Mouse (Mus musculus): ENCODE results near the gene Dnajb4. TPM values are rescaled to one million over a fixed set of nuclear protein-coding genes. Genes with fewer than 3 reads are reported as not detected.
"Not testable (repeated sequence)": the region's sequence is repeated elsewhere in the genome, so short reads cannot be mapped to it uniquely, and the experiment has no call there.

Dnajb4 gene
- polyA plus RNA-seq, 1 experiment: 3.5 TPM

DNA sequence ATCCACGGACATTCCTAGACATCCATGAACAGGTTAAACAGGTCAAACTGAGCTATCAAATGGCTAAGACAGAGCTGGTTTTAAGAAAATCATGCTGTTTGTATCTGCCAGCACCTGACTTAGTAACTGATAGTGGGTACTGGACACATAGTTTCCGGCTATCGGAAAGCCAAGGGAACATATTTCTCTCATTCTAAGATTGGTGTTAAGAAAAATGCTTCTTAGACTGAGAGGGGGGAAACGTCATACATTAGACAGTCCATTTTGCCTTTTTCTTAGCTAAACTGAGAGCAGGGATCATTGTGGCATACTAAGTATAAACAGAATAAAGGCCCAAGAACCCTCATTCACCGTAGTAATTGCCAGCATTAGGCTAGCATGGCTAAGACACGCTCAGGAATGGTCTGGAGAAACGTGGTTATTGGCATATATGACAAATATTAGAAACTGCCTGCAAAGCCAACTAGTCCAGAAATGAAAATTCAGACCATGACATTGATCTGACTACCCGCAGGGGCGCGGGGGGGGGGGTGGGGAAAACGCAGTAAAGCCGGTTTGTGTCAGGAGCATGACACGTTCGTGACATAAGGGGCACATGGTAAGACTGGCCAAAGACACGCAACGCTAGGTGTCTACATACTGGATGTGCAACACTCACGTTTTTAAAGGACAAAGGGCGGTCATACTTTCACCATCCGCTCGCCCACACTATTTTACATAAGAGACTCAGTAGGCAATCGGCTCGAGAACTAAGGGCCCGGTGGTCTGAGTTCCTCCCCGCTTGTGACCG lies 730 bp downstream of the Dnajb4 start:
- DNase-seq (ENCODE audit: low read depth, low spot score): no peak
- 1% methylated on average over 25 of the region's 25 CpGs for WGBS

DNA sequence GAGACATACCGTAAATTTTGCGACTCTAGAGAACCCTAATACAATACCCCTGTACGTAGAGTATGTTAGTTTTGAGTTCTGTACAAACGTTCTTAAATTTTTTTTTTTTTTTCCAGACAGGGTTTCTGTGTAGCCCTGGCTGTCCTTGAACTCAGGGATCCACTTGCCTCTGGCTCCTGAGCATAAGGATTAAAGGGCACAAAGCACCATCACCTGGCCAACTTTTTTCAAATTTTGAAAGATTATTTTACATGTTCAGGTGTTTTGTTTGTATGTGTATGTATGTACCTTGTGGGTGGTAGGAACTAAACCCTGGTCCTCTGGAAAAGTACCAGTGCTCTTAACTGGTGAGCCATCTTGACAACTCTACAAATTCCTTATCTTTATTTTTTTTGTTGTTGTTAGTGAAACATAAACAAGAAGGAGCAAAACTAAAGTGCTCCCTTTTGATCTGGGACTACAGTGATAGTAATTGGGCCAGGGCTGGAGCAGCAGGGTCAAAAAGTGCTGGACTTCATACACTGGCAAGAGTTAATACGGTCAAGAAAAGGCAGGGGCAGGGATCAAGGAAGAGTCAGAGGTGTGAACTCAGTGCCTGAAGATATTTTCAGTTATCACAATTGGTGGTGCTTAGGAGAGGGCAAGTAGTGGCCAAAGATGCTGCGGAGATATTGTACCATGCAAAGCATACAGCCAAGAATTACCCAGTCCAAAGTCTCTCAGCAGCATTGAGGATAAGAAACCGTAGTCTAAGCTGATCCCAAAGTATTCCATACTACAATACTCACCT lies 1.8 kb downstream of the Dnajb4 start:
- 70% methylated on average over 7 of the region's 7 CpGs for WGBS
- DNase-seq (ENCODE audit: low read depth, low spot score): no peak

DNA sequence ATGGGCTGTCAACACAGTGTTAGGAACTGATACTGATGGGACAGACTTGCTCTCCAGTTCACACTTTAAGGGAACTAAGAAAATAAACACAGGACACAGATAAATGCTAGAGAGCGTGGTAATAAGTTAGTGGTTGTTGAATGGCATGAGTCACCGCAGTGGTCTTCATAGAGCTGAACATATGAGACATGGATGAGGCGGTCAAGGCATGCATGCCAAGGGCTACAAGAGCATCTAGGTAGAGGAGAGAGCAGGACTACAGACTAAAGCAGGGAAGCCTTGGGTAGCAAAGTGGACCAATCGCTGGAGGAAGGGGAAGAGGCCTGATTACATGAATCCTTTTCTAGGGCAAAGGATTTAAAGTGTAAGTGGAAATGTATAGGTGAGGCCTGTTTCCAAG lies 2.9 kb downstream of the Dnajb4 start:
- 98% methylated on average over 4 of the region's 4 CpGs for WGBS
- no peak for DNase-seq (ENCODE audit: low read depth, low spot score)

DNA sequence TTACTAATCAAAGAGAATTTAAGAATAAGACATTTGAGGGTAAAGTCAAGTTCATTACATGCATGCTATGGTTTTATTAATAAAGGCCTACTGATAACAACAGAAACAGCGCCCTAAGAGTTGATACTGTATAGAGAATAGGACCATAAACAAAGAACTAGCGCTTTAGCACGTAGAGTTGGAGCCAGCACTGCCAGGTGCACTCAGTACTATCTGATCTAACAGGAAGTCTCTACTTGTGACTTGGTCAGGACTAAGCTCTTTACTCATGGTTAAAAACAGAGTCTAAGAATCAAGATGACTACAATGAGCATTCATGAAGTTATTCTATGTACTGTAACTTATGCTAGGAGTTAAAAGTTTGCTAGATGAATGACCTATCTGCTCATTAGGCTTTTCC lies 5.5 kb downstream of the Dnajb4 start:
- no peak for DNase-seq (ENCODE audit: low read depth, low spot score)
- WGBS: 40% methylated on average over 3 of the region's 3 CpGs

DNA sequence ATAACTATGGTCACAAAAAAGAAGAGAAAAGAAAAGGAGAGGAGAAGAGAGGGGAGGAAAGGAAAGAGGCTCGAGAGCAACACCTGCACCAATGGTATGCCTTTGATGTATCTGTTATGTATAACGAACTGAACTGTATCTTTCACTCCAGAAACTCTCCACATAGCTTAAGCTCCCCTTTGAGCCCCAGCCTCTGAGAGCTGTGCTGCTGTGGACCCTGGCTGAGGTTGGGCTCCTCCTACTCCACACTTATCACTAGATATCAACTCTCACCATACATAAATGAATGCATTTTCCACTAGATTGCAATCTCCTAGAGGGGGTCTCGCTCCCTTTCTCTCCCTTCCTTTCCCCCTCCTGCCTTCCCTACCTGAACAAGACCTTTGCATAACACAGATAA lies 6.1 kb downstream of the Dnajb4 start:
- DNase-seq (ENCODE audit: low read depth, low spot score): no peak
- 79% methylated on average over 3 of the region's 3 CpGs for WGBS

DNA sequence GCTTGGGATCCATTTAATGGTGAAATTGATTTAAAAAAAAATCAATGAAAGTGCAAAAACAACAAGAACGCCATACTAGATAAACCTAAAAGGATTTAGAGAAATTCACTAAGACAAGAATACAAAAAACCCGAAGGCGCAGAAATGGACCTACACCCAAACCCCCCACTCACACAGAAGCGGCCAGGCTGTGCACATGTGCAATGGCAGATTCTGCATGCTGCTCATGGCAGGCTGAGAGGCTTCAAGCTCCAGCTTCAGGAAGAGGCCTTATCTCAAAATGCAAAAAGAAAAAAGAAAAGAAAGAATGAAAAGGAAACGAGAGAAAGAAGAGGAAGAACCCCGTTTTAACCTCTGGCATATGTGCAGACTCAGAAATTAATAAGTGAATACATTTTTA lies 6.7 kb downstream of the Dnajb4 start:
- WGBS: 91% methylated on average over 6 of the region's 6 CpGs
- no peak for DNase-seq (ENCODE audit: low read depth, low spot score)

DNA sequence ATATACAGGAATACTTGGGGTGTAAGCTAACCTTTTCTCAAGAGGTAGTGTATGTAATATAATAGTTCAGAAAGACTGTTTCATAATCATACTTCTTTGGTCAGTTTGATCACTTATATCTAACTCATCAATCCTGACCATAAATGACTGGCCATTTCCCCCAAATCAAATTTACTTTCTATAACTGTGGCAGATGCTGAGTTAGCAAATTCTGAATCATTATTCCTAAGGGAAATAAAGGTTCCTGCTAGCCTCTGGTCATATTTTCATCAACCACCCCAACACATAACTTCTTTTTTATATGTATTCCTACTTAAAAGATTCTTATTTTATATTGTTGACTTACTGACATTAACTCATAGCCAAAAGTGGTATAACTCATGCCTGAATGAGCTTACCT lies 7.2 kb downstream of the Dnajb4 start:
- DNase-seq (ENCODE audit: low read depth, low spot score): no peak

DNA sequence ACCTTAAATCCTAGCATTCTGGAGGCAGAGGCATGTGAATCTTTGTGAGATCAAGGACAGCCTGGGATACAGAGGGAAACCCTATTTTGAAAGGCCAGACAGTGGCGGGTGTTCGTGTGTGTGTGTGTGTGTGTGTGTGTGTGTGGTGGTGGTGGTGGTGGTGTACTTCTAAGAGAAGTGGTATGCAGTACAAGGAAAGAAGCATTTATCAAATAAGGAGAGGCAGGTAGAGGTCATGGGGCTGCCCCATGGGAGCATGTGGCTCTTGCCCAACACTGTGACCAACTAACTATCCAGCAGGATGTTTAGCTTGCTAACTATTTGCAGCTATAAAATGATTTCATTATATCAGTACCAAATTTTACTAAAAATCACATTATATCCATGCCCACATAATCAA lies 8.5 kb downstream of the Dnajb4 start:
- WGBS: 86% methylated on average over 2 of the region's 2 CpGs
- no peak for DNase-seq (ENCODE audit: low read depth, low spot score)

DNA sequence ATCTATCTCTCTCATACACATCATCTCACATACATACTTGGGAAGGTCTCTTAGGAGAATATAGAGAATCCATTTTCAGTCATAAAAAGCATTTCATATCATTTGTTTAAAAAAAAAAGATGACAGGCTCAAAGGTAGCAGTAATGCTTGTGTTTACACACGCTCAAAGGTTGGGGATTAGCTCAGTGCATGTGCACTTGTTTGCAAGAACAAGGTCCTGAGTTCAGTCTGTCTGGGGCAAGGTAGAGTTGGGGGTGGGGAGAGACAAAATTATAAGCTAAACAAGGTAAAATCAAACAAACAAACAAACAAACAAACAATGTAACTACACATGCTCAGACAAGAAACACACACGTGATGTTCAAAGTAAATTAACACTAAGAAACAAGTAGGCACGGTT lies 8.9 kb downstream of the Dnajb4 start:
- WGBS: 69% methylated on average over 3 of the region's 3 CpGs

DNA sequence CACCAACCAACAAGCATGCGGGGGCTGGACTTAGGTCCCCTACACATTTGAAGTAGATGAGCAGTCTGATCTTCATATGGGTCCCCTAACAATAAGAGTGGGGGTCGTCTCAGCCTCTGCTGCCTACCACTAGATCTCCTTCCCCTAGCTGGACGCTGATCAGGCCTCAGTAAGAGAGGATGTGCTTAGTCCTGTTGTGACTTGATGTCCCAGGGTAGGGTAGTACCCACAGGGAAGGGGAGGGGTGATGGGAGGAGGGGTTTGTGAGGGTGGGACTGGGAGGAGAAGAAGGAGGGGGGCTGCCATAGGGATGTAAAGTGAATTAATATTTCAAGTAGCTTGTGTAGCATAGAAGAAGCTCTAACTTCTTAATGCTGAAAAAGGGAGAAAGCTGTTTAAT lies 11.0 kb downstream of the Dnajb4 start:
- no peak for DNase-seq (ENCODE audit: low read depth, low spot score)
- WGBS: 79% methylated on average over 3 of the region's 3 CpGs

More for the DNA sequence above, 8.9 kb downstream of the Dnajb4 start:
- DNase-seq (ENCODE audit: low read depth, low spot score): no peak

DNA sequence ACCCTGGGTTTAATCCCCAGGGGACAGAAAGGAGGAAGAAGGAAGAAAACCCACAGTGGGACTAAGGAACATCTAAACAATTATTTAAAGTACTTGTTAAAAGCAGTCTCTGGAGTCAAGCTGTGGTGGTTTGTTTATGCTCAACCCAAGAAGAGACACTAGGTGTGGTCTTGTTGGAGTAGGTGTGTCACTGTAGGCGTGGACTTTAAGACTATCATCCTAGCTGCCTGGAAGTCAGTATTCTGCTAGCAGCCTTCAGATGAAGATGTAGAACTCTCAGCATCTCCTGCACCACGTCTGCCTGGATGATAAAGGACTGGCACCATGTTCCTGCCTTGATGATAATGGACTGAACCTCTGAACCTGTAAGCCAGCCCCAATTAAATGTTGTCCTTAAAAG lies 12.9 kb downstream of the Dnajb4 start:
- not testable (repeated sequence) for DNase-seq (ENCODE audit: low read depth, low spot score)
- WGBS: 32% methylated on average over 2 of the region's 2 CpGs

DNA sequence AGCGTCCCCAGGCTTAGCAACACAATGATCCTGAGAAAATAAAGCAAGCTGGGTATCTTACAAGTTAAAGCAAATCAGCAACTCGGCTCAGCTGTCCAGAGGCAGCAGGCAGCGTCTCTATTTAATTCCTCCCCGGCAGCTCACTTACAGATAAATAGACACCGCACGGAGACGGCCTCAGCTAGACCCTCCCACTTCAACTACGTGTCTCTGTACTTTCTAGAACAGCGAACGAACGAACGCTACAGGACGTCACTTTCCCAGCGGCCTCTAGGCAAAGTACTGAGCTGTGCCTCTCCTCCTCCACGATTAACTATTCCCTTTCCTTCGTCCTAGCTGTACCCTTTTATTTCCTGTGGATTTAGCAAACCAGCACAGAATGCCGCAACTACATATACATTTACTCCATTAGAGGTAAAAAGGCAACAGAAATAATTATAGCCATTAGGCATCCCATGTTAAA lies 16.4 kb downstream of the Dnajb4 start:
- peak; percentile 95 for DNase-seq (ENCODE audit: low read depth, low spot score)
- under 1% methylated on average over 17 of the region's 17 CpGs for WGBS

DNA sequence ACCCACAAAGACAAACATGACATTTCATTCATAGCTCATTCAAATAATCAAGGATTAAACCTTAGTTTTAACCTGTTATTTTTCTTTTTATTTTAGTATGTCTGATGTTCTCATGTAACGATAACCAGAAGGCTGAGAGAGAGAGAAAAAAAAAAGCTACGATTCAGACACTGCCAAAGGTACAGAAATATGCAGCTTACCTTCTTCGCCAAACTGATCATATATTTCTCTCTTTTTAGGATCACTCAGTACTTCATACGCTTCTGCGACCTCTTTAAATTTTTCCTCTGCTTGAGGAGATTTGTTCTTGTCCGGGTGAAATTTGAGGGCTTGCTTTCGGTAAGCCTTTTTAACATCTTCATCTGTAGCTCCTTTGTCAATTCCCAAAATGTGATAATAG lies 16.9 kb downstream of the Dnajb4 start:
- under 1% methylated on average over 7 of the region's 7 CpGs for WGBS
- no peak for DNase-seq (ENCODE audit: low read depth, low spot score)

DNA sequence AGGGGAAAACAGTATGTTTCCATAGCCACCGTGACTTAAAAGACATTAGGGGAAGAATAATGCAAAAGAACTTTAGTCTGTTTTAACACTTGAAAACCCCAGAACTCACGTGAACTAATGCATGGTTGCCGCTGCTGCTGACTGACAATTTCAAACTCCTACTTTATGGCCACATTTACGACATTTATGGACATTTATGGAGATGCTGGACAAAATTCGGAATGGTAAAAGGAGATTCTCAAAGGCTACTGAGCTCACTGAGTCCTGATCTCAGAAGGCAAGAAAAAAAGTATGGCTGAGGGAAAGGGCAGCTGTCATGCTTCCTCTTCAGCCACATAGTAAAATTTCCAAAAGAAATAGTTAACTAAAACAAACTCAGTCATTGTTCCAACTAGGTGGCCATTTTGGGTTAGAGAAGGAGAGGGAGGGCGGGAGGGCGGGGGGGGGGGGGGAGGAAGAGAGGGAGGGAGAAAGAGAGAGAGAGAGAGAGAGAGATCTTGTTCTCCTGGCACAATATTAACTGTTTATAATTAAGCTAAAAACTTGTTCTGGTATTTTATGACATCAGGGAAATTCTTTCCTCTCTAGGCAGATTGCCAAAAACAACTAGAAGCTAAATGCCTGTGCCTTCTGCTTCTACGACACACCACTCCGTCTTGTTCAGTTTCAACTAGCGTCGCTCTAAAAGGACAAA lies 17.7 kb downstream of the Dnajb4 start:
- under 1% methylated on average over 11 of the region's 11 CpGs for WGBS
- DNase-seq (ENCODE audit: low read depth, low spot score): no peak

DNA sequence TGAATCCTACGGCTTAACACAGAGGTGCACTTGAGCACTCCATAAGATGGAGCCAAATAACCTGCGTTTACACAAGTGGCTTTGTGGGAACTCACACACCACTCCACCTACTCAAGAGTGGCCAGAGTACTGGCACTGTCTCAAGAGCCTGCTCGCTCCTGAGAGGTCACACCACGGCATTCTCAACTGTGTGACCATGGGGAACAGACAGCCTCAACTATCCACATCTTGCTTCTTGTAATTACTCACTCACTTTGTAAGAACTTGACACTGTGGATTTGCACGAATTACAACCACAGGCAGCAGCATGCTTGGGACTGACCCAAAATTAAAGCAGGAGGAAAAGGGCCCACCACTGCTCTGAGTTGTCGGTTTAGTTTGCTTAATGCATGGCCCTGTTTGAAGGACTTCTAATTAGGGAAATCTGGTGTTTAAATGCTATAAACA lies 18.3 kb downstream of the Dnajb4 start:
- 1% methylated on average over 6 of the region's 6 CpGs for WGBS
- no peak for DNase-seq (ENCODE audit: low read depth, low spot score)

DNA sequence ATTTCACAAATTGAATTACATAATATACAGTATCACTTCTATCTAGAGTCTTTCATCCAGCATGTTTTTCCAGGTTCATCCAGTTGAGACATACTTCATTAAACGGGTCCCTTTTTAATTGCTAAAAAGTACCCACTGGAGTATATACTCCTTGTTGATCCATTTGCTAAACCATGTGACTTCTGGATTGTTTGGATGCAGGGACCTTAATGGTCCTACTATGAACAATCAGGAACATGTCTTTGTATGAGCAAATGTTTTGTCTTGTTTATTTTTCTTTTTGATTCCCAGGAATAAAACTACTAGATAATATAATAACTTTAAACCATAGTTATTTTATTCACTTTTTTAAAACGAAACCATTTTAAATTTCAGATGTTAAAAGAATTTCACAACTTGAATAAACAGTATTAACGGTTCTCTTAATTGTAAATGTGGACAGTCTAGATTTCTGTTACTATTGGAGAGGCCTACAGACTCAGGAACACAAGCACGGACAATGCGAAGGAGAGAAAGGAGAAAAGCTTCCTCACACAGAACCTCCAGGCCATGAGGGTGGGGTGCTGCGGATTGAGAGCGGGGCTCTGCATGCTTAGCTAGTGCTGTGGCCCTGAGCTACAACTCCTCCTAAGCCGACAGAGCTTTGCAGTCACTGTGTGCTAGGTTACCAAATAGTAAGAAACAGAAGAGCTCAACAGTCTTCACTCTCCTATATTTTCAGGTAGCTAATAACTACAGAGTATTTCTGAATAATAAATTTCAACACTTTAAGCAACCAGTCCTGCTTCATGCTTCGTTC lies 19.2 kb downstream of the Dnajb4 start:
- no peak for DNase-seq (ENCODE audit: low read depth, low spot score)
- 65% methylated on average over 9 of the region's 9 CpGs for WGBS

DNA sequence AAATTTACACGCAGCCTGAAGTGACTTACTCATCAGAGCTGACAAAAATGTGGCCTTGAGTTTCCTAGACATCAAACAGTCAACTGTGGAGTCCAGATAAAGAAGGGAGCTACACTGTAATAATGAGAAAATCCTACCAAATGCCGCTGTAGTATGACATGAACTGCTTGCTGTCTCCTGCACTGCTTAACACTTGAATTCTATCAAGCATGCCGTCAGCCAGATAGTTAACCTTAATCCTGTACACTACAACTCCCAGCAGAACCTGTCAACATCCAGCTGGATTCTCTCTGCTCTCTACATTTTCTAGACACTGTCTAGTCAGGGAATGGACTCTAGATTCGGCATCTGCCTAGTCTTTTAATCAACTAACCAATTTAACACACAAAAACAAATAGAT lies 20.8 kb downstream of the Dnajb4 start:
- WGBS: 61% methylated on average over 4 of the region's 4 CpGs
- no peak for DNase-seq (ENCODE audit: low read depth, low spot score)

DNA sequence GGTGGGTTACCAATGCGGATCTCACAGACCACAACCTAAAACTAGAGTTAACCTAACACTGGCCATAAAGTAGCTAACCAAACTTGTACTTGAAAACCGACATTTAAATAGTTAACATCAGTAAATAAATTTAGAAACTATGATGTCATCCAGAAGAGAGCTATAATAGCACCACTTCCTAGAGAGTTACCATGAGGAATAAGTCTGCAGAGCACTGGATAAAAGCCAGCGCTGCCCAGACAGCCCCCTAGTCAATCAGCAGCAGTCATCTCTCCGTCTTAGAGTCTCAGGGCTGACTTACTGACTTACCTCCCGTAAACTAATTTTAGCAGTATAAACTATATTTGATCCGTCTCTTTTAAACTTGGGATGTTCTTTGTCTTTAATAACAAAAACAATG lies 24.0 kb downstream of the Dnajb4 start:
- DNase-seq (ENCODE audit: low read depth, low spot score): no peak

DNA sequence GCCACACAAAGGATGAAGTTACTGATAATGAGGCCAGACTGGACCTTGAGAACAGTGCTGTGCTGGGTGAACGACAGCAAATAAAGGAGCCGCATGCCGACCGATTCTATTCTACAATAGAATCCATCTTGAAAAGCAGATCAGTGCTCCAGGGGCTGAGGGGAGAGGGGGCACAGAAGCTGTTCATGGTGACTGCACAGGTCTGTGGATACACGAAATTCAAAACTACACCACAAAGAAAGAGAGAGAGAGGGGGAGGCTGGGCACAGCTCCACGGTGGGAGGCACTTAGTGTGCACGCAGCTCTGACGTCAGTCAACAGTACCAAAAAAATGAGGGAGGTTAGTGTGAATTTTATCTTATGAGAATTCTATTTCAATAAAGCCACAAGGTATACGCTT lies 26.6 kb downstream of the Dnajb4 start:
- WGBS: 92% methylated on average over 9 of the region's 9 CpGs
- DNase-seq (ENCODE audit: low read depth, low spot score): no peak

More for the DNA sequence above, 24.0 kb downstream of the Dnajb4 start:
- WGBS: 55% methylated on average over 6 of the region's 6 CpGs

DNA sequence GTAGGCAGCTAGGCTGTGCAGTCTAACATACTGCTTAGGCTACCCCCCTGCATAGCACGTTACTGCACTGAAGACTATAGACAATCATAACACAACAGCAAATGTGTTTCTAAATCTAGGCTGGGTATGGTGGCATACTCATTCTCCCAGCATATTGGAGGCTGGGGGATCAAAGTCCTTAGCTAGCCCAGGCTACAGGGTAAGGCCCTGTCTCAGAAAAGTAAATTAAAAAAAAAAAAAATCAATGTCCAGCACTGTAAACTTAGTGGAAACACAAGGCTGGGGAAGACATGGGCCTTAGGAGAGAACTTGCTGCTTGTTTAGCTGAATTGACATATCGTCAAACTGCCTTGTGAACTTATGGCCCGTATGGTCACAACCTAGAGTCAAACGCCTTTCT lies 29.5 kb downstream of the Dnajb4 start:
- DNase-seq (ENCODE audit: low read depth, low spot score): no peak
- WGBS: 78% methylated on average over 4 of the region's 4 CpGs

Data from large intestine, adult 2 months (tissue).